Mouse (Mus musculus): ENCODE measurements around the gene Urad.

Gene Urad

GRCm38 (mm10) chr5:147269371-147269770 lies 52.9 kb downstream of the Urad start:
- DNase-seq (ENCODE audit: low spot score) = no peak

- no peak for DNase-seq (ENCODE audit: low spot score)
These were observed 53.5 kb downstream of the Urad start for GRCm38 (mm10) chr5:147268728-147269127.

- DNase-seq (ENCODE audit: low spot score) = no peak
These were observed 54.8 kb downstream of the Urad start for GRCm38 (mm10) chr5:147267434-147267833.
